Mouse (Mus musculus): ENCODE data around the gene Il17rc. TPM values are rescaled to one million over a fixed set of nuclear protein-coding genes. Genes with fewer than 3 reads are reported as not detected.

Gene Il17rc
- polyA plus RNA-seq, 1 experiment from 2014 or later, result 9.1 TPM

DNA sequence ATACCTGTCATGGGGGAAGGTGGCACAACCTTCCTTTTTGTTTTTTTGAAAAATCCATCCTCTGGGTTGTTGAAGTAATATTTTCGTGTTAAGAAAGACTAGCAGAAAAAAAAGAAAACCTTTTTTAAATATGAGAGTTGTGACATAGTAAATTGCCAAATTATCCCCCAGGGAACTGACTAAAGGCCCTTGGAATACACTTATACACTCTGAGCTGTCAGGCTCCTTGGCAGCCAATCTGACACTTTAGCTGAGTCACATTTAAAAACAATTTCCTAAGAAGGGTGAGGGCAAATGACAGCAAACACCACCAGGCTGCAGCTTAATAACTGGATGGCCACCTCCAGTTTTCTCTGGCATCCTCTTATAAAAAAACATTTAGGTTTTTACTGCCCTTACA is 51.1 kb downstream of the Il17rc start:
- ATAC-seq (ENCODE audit: insufficient read depth) (no peak), DNase-seq (no peak)
- 69% methylated on average over 1 of the region's 1 CpGs for WGBS
- Histone ChIP-seq H3K4me3 (ENCODE audit: low read depth, low read length) (no peak overlapping the region), H3K4me1 (ENCODE audit: insufficient read depth) (no peaks in the 10 kb centered on the region), H3K27me3 (ENCODE audit: insufficient read depth, low read length) (no peaks in the 10 kb centered on the region), H3K9me3 (ENCODE audit: low read depth, low read length) (no peaks in the 10 kb centered on the region), H3K36me3 (ENCODE audit: insufficient read depth) (peaks cover 53% of the 10 kb centered on the region), H3K4me2 (no peak overlapping the region), H3K9ac (no peak overlapping the region), H3K27ac (ENCODE audit: low read depth) (no peak overlapping the region)
- no peak for TF ChIP-seq CTCF (IDR thresholded peaks at IDR 0.05; ENCODE audit: low read depth)

DNA sequence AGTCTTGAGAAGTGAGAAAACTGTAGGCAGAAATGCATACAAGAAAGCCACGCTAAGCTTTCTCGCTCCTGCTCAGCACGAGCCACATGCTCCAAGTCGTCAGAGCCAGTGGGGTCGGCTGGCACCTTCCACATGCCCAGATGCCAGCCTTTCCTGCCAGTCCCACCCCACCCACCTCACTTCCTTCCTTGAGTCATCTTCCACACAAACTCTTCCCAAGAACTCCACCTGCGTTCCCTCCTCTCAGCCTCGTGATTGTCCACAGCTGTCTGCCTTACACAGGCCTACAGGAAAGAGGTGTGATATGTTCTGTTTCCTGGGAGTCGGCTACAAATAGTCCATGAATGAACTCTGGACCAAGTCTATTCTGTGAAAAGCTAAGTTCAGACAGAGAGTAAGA is 52.2 kb downstream of the Il17rc start:
- no peak for TF ChIP-seq CTCF (IDR thresholded peaks at IDR 0.05; ENCODE audit: low read depth)
- no peaks in the 10 kb centered on the region for H3K27me3 ChIP-seq (ENCODE audit: insufficient read depth, low read length)
- DNase-seq (no peak), ATAC-seq (ENCODE audit: insufficient read depth) (no peak)
- no peak overlapping the region for H3K27ac ChIP-seq (ENCODE audit: low read depth)
- H3K9me3 ChIP-seq (ENCODE audit: low read depth, low read length), result no peaks in the 10 kb centered on the region
- peaks cover 42% of the 10 kb centered on the region for H3K36me3 ChIP-seq (ENCODE audit: insufficient read depth)
- 83% methylated on average over 8 of the region's 8 CpGs for WGBS
- H3K4me3 ChIP-seq (ENCODE audit: low read depth, low read length), result no peak overlapping the region
- H3K4me2 ChIP-seq, result no peak overlapping the region
- no peaks in the 10 kb centered on the region for H3K4me1 ChIP-seq (ENCODE audit: insufficient read depth)
- H3K9ac ChIP-seq, result no peak overlapping the region

DNA sequence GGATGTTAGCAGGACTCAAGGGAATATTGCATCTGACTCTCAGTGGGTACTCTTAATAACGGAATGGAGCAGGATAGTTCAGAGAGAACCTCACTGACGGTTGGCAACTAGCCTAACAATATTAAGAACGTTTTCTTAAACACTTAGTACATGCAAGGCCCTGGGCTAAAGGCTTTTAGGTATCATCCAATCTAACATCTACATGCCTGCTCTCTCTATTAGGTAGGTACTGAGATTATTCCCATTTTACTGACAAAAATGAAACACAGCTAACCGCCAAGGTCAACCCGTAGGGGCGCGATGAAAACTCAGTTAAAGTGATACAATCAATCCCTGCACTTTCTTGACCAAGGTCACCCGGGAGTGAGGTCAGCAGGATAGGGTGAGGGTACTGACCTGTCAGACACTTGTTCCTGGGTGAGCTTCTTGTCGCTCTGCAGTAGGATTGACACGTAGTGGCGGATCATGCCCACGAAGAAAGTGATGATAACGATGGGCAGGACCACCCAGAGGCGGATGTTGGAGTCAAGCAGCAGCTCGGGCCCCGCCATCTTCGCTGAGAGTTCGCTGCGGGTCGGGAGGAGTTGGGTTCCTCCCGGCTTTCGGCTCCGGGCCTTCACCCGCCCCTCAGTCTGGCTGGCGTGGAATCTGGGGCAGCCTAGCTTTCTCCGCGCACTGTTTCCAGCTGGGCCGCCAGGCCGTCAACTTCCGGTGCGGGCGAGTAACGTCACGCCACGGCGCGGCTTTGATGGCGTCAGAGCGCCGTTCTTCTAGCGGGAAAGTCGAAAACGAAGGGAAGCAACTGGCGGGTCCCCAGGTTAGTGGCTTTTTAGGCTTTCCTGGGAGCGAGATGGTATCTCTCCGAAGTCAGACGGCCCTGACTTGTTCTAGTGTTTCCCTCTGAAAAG is 60.0 kb downstream of the Il17rc start, which contains the start of the genes Emc3 and Fancd2:
TSS of gene Emc3 (minus strand) at position 721 of the 908 bp plus-strand sequence.
TSS of gene Fancd2 (plus strand) at position 751 of the 908 bp plus-strand sequence.
- H3K4me3 ChIP-seq (ENCODE audit: low read depth, low read length), result peak within 1 kb of the TSS; percentile 91
- TF ChIP-seq CTCF (IDR thresholded peaks at IDR 0.05; ENCODE audit: low read depth), result no peak
- ATAC-seq (ENCODE audit: insufficient read depth), result peak; percentile 95
- peak within 1 kb of the TSS; percentile 85 for H3K9ac ChIP-seq
- H3K4me1 ChIP-seq (ENCODE audit: insufficient read depth), result no peaks in the 10 kb centered on the region; the same call in 1 of the 2 replicates
- DNase-seq, result peak; percentile 97
- H3K36me3 ChIP-seq (ENCODE audit: insufficient read depth), result peaks cover 9% of the 10 kb centered on the region
- no peaks in the 10 kb centered on the region for H3K9me3 ChIP-seq (ENCODE audit: low read depth, low read length)
- WGBS, result under 1% methylated on average over 47 of the region's 47 CpGs
- H3K4me2 ChIP-seq, result peak within 1 kb of the TSS; percentile 89
- H3K27ac ChIP-seq (ENCODE audit: low read depth), result peak within 1 kb of the TSS; percentile 69
- no peaks in the 10 kb centered on the region for H3K27me3 ChIP-seq (ENCODE audit: insufficient read depth, low read length)

DNA sequence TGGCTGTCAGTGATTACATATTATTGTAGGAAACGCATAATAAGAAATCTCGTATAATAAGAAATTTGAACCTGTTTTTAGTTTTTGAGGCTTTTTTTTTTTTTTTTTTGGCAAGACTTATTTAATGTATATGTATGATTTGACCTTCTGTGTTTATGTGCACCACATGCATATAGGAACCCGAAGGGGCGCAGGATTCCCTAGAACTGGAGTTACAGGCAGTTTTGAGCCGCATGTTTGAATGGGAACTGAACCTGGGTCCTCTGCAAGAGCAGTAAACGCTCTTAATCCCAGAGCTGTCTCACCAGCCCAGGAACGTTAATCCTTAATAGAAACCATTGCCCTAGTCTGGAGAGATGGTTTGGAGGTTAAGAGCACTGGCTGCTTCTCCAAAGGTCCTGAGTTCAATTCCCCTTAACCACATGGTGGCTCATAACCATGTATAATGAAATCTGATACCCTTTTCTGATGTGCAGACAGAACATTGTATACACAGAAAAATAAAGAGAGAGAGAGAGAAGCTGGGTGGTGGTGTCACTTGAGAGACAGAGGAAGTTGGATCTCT is 60.7 kb downstream of the Il17rc start:
- DNase-seq, result peak; percentile 14
- 0 out of 2 replicates have a peak overlapping the region, but pooled peaks have one; percentile 69 for H3K27ac ChIP-seq (ENCODE audit: low read depth)
- H3K4me2 ChIP-seq, result peak overlapping the region; percentile 89
- ATAC-seq (ENCODE audit: insufficient read depth), result no peak
- H3K9ac ChIP-seq, result peak overlapping the region; percentile 85
- H3K36me3 ChIP-seq (ENCODE audit: insufficient read depth), result peaks cover 17% of the 10 kb centered on the region
- 8% methylated on average over 7 of the region's 7 CpGs for WGBS
- H3K4me1 ChIP-seq (ENCODE audit: insufficient read depth), result no peaks in the 10 kb centered on the region; the same call in 1 of the 2 replicates
- TF ChIP-seq CTCF (IDR thresholded peaks at IDR 0.05; ENCODE audit: low read depth), result no peak
- no peaks in the 10 kb centered on the region for H3K9me3 ChIP-seq (ENCODE audit: low read depth, low read length)
- peak overlapping the region; percentile 91 for H3K4me3 ChIP-seq (ENCODE audit: low read depth, low read length)
- H3K27me3 ChIP-seq (ENCODE audit: insufficient read depth, low read length), result no peaks in the 10 kb centered on the region

Small RNA genes lying within 50 kb of the gene (microRNA-seq; reads per million reads assigned to microRNA genes)
- not detected for gene Gm23365 (ENCODE audit: borderline number of aligned reads)
- gene Gm24387 (ENCODE audit: borderline number of aligned reads), result not detected

Other genes starting within 250 kb of the Il17rc start
- 41.1 and 47.0 TPM in 2 replicates for gene Mtmr14, start 233.6 kb upstream of the Il17rc start, polyA plus RNA-seq (2014; fragmentation: Nextera tagmentation; extraction: Ambion mirVana)
- gene Cpne9, start 189.1 kb upstream of the Il17rc start, polyA plus RNA-seq (2014; fragmentation: Nextera tagmentation; extraction: Ambion mirVana), result not detected in 2 replicates
- 24.6 and 26.4 TPM in 2 replicates for gene Brpf1, start 164.3 kb upstream of the Il17rc start, polyA plus RNA-seq (2014; fragmentation: Nextera tagmentation; extraction: Ambion mirVana)
- 16.9 and 17.7 TPM in 2 replicates for gene Ogg1, start 144.5 kb upstream of the Il17rc start, polyA plus RNA-seq (2014; fragmentation: Nextera tagmentation; extraction: Ambion mirVana)
- gene Camk1, start 127.4 kb upstream of the Il17rc start, polyA plus RNA-seq (2014; fragmentation: Nextera tagmentation; extraction: Ambion mirVana), result 109 and 110 TPM in 2 replicates
- gene Tada3, start 93.5 kb upstream of the Il17rc start, polyA plus RNA-seq (2014; fragmentation: Nextera tagmentation; extraction: Ambion mirVana), result 45.9 and 49.4 TPM in 2 replicates
- gene Arpc4, start 93.3 kb upstream of the Il17rc start, polyA plus RNA-seq (2014; fragmentation: Nextera tagmentation; extraction: Ambion mirVana), result 211 and 214 TPM in 2 replicates
- gene Ttll3, start 82.2 kb upstream of the Il17rc start, polyA plus RNA-seq (2014; fragmentation: Nextera tagmentation; extraction: Ambion mirVana), result 2.2 and 2.5 TPM in 2 replicates
- 15.7 and 18.8 TPM in 2 replicates for gene Rpusd3, start 52.1 kb upstream of the Il17rc start, polyA plus RNA-seq (2014; fragmentation: Nextera tagmentation; extraction: Ambion mirVana)
- gene Cidec, start 35.7 kb upstream of the Il17rc start, polyA plus RNA-seq (2014; fragmentation: Nextera tagmentation; extraction: Ambion mirVana), result not detected in 2 replicates
- 70.0 and 76.4 TPM in 2 replicates for gene Jagn1, start 28.9 kb upstream of the Il17rc start, polyA plus RNA-seq (2014; fragmentation: Nextera tagmentation; extraction: Ambion mirVana)
- 12.0 and 12.2 TPM in 2 replicates for gene Il17re, start 12.9 kb upstream of the Il17rc start, polyA plus RNA-seq (2014; fragmentation: Nextera tagmentation; extraction: Ambion mirVana)
- gene Creld1, start 11.9 kb downstream of the Il17rc start, polyA plus RNA-seq (2014; fragmentation: Nextera tagmentation; extraction: Ambion mirVana), result 20.7 and 27.0 TPM in 2 replicates
- gene Prrt3, start 30.5 kb downstream of the Il17rc start, polyA plus RNA-seq (2014; fragmentation: Nextera tagmentation; extraction: Ambion mirVana), result 0.05 and 0.16 TPM in 2 replicates
- gene Emc3, start 60.2 kb downstream of the Il17rc start, polyA plus RNA-seq (2014; fragmentation: Nextera tagmentation; extraction: Ambion mirVana), result 92.8 and 97.6 TPM in 2 replicates
- 15.4 and 15.7 TPM in 2 replicates for gene Fancd2, start 60.3 kb downstream of the Il17rc start, polyA plus RNA-seq (2014; fragmentation: Nextera tagmentation; extraction: Ambion mirVana)
- gene Fancd2os, start 129.3 kb downstream of the Il17rc start, polyA plus RNA-seq (2014; fragmentation: Nextera tagmentation; extraction: Ambion mirVana), result 0.17 TPM in 1 of 2 replicates, not detected in the other
- 227 and 239 TPM in 2 replicates for gene Brk1, start 133.3 kb downstream of the Il17rc start, polyA plus RNA-seq (2014; fragmentation: Nextera tagmentation; extraction: Ambion mirVana)
- 42.2 and 42.7 TPM in 2 replicates for gene Vhl, start 152.5 kb downstream of the Il17rc start, polyA plus RNA-seq (2014; fragmentation: Nextera tagmentation; extraction: Ambion mirVana)
- gene Irak2, start 167.0 kb downstream of the Il17rc start, polyA plus RNA-seq (2014; fragmentation: Nextera tagmentation; extraction: Ambion mirVana), result 3.1 and 3.6 TPM in 2 replicates
- gene Tatdn2, start 225.6 kb downstream of the Il17rc start, polyA plus RNA-seq (2014; fragmentation: Nextera tagmentation; extraction: Ambion mirVana), result 1.2 and 1.5 TPM in 2 replicates
- gene Ghrl, start 248.5 kb downstream of the Il17rc start, polyA plus RNA-seq (2014; fragmentation: Nextera tagmentation; extraction: Ambion mirVana), result 0.34 TPM in 1 of 2 replicates, not detected in the other